Mouse (Mus musculus): ENCODE measurements around the gene Olfr1474.
"Not testable (repeated sequence)": the region's sequence is repeated elsewhere in the genome, so short reads cannot be mapped to it uniquely, and the experiment has no call there.

Gene Olfr1474

DNA sequence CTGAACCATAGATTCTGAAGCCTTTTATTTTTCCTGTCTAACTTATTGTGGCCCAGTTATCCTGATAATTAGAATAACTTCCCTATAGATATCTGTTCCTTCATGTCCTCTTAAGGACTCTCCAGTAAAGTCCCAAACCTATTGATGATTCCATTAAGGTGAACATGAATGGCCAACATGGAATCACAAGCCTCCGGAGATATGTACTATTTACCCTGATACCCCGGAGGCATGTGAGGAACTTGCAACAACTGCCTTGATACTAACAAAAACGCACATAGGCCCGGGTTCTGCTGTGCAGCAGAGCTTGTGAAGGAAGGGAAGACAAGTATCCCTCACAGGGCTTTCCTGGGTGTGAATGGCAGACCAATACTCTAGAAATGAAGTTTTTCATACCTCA is at the start of gene Olfr1474:
Gene Olfr1474 (plus strand): TSS at position 301 of the 400 bp plus-strand sequence.
- DNase-seq, result not testable (repeated sequence)

DNA sequence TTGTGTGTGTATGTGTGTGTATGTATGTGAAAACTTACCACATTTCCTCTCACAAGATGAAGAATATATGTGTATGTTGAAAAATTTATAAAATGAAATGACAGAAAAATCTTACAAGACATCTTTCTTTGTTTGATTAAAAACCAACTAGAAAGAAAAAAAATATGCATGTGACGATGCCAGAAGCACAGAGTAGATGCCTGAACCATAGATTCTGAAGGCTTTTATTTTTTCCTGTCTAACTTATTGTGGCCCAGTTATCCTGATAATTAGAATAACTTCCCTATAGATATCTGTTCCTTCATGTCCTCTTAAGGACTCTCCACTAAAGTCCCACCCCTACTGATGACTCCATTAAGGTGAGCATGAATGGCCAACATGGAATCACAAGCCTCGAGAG is 26.3 kb upstream of the Olfr1474 start, which contains the start of gene Olfr1471:
Gene Olfr1471 (plus strand): TSS at position 301 of the 400 bp plus-strand sequence.
- not testable (repeated sequence) for DNase-seq

- DNase-seq, result no peak
Measured at GRCm38 (mm10) chr19:13455986-13456385, 13.4 kb upstream of the Olfr1474 start, which contains the start of gene Olfr1472. TSS of gene Olfr1472 (minus strand) at chr19:13456086.

DNA sequence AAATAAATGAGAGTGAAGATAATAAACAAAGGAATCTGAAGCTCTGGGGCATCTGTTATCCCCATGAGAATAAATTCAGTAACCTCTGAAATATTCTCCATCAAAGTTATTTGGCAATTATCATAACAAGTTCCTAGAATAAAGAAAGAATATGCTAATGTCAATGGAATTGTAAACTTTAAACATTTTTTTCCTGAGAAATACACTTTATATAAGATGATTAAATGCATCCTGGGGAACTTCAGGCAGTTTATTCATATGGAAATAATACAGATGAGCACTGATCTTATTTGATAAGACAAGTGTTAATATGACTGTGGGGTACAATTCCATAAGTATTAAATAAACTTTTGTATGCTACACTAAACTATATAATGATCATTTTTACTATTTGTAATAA is 10.7 kb downstream of the Olfr1474 start, which contains the start of gene Olfr1475:
Gene Olfr1475 (minus strand): TSS at position 101 of the 400 bp plus-strand sequence.
- no peak for DNase-seq

DNA sequence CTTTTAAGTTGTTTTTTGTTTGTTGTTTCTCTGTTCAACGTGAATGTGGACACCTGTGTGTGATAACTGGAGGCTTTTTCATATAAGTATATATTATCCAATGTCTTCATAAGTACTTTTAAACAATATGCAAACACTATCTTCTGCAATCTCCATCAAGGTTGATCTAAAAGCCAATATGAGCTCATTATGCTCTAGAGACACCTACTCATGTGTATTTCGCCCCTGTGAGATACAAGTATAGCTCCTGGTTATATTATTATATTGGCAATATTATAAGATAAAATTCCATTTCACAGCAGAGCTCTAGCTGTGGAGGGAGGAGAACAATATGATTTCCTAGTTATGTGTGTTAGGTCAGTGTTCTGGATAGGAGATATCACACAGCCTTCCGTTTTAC is 30.9 kb downstream of the Olfr1474 start, which contains the start of gene Olfr1477:
Gene Olfr1477 (plus strand): TSS at position 301 of the 400 bp plus-strand sequence.
- DNase-seq, result no peak

Measured in liver (tissue).